Mouse (Mus musculus) spleen, postnatal 10 days (tissue): Measurements from ENCODE around the gene Duoxa1.
"Not testable (repeated sequence)": the region's sequence is repeated elsewhere in the genome, so short reads cannot be mapped to it uniquely, and the experiment has no call there.

Experiments
- DNase-seq, 2 experiments: peaks; one replicate each; pipeline ENCODE4 v3.0.0; 2021 to 2022; ENCODE audit warnings: low spot score in 2 of 2

The Duoxa1 gene

DNA sequence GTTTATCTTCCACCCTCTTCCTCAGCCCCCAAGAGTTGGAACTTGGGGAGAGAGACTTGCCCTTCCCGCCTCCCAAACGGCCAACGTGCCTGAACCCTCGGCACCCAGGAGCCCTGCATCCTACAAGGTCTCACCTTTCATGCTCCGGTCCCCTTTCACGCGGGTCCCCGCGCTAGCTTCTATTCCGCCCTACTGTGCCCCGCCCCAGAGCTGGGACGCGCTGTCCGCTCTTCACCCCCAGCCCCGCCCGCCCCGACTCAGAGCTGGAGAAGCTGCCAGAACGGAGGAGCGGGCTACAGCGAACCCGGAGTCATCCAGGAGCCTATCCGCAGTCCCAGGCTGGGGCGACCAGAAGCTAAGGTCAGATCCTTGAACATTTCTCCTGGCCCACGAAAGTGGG is at the start of gene Duoxa1:
Duoxa1 (minus strand) TSS at position 195 of the 400 bp plus-strand sequence.
- no peak for DNase-seq

DNA sequence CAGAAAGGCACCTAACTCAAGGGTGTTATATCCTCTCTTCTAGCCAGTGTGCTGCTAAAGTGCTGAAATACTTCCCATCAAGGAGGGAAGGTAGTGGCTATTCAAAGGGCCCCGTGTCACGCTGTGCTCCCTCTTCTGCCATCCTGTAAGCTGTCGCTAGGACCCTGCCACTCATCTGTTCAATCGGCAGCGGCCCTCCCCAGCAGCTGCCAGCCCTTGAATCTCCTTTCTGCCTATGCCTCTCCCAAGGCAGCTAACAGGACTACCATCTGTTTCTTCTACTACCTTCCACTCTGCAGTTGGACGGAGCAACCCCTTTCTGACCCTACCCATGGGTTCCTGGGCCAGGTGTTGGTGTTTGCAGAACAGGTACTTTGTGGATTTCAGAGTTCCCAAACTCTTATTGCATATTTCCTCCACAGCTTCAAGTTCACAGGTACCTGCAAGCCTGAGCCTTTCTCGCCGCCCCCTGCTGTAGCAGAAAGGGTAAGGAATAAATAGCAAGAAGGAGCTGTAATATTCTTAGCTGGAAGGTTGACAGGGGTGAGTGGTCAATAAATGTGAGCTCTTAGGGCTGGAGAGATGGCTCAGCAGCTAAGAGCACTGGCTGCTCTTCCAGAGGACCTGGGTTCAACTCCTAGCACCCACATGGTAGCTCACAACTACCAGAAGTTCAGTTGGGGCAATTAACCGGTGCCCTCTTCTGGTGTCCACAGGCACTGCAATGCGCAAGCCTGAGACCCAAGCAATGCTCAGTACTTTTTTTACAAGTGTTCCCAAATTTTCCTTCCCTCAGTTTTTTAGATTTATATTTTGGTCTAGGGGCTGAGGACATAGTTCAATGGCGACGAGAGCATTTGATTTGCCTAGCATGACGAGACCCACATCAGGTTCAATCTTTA is 49.3 kb upstream of the Duoxa1 start:
- DNase-seq, result no peak

DNA sequence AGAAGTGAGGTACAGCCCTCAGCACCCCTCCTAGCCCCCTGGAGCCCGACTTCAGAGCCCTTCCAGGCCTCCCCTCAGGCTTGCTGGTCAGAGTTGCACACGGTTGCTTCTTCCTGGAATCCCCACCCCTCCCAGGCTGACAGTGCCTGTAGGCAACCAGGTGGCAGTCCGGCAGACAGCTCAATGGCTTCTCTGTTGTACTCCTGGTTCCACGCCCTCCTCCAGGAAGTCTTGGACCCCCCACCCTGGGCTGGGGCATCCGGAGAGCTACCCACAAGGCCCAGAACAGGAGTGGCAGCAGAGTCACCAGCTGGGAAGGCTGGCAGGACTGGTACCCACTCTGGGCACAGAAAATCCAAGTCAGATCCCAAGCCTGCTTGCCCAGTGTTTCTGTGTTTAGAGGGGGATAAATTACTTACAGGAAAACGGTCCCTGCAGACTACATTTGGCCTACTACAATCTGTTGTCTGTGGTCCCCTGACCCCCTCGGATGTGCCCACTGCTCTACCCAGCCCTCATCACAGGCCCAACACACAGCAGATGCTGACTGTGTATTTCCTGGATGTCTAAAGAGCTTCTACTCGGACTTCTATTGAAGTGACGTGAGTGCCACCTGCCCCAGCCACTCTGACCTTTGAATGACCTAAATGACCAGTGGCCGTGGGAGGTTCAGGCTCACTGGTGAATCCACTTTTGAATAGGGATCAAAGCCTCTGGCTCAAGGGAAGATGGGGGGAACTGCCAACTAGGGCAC is 48.5 kb upstream of the Duoxa1 start:
- no peak for DNase-seq

DNA sequence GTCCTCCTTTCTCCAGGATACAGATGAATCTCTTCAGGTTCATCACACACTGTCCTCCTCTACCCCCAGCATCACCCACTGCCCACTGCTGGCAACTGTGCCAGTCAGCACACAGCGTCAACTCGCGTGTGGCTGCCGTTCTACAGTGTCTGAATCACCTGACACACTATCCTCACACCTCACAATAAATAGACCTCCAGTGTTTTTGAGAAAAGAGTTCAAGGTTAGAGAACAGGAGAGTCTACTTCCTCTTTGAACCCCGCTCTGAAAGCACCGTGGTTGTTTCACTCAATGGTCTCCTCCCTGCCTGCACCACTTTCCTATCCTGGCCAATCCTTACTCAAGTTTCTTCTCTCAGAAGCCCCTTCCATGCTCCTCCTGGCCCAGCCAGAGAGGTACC is 47.7 kb upstream of the Duoxa1 start:
- DNase-seq, result no peak

DNA sequence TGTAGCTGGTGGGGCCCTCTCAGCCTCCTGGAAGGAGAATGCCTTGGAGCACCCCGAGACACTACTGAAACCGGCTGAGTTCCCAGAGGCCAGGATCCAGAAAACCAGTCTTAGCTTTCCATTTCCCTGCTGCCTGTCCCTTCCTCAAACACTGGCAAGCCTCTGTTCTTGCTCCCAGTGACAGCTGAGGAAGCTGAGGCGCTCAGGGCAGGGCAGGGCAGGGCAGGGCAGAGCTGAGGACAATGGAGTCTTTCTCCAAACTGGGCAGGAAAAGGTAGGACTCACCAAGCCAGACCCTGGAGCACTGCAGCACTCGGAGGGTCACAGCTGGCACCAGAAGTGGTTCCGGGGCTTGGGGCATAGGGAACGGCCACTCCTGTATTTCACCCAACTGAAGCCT is 46.8 kb upstream of the Duoxa1 start:
- no peak for DNase-seq

DNA sequence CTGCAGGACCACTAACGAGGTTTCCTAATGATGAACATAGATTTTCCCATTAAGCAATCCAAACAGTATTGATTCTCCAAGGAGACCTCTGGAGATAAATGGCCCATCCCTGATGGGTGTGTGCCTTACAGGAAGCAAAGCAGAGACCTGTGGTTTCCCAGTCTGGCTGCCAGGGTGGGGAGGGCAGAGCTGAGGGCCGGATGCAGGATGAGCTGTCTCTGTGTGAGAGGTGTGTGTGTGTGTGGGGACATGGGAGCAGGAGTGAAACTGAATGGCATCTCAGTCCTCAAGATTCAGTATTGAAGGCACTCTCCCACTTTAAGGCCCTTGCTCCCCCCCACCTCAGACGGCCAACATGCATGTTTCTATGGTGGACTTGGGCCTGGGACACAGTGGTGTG is 42.7 kb upstream of the Duoxa1 start:
- no peak for DNase-seq

DNA sequence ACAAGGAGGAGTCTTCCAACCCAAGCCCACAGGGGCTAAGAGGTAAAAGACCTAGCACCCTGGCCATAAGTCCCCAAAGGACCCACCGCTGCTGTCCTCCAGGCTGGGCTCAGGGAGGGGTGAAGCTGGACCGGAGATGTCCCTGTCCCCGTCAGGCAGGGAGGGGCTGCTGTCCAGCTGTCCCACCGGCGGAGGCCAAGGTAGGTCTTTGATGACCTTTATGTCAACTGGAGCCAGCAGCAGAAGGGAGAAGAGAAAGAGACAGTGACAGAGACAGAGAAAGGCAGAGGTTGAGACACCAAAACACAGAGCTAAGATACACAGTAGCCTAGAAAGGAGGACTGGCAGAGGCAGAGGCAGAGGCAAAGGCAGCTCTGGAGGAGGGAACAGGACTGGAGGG is 41.9 kb upstream of the Duoxa1 start:
- DNase-seq, result no peak

DNA sequence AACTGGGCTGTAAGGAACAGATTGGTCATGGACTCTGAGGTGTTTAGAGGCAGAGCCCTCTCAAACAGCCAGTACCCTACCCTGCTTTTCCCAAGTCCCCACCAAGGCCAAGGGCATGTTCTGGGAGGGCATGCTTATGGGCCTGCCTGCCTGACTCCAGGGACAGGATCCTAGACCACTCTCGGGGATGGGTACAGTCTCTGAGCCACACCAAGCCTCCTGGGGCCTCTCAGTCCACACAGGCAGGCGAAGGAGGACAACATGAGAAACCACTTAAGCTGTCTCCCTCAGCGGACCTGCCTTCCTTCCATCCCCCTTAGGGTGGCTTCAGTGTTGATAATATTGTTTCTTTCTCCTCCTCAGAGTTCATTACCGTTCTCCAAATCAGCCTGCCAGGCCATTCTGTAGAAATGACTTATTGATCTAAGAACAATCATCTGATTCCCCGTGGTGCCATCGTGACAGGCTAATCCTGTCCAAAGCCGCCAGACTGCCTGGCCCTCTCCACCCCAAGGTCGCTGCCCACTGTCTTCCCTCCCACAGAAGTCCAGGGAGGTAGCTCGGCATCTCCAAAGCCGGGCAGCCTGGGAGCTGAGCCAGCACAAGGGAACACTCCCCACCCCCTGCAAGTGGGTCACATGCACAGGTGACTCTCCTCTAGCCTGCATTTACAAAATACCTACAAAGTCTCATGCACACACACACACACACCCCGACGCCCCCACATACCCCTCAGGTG is 40.8 kb upstream of the Duoxa1 start:
- no peak for DNase-seq

DNA sequence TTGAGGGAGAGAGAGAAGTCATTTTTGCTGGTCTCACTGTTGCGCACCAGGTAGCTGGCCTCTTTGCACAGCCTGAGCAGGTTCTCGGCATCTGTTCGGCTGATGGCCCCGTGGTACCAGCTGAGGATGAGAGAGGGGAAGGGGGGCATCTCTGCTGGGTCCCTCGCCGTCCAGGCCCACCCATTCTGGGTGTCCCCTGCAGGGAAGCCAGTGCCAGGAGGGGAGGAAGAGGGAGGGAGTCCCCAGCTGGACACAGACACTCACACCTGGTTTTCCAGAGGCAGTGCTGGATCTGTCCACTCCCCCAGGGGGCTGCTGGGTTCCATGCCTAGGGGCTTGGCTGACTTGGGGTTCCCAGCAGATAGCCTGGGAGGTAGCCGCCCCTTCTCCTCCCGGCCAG is 40.2 kb upstream of the Duoxa1 start:
- no peak for DNase-seq

DNA sequence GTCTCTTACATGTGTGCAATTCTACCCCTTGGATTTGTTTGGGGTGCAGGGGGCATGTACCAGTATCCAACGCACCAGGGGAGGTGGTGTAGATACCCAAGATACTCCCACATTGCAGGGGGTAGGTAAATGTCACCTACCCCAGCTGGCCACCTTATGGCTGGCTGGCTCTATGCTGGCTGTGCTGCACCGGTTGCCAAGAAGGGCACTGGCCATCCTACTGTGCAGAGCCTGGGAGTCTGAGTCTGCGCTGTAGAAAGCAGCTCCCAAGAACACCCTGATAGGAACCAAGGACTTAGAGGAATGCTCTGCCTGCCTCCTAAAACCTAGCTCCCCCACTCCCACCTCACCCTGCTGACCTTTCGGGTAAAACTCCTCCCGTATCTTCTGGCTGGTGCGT is 39.5 kb upstream of the Duoxa1 start:
- no peak for DNase-seq

DNA sequence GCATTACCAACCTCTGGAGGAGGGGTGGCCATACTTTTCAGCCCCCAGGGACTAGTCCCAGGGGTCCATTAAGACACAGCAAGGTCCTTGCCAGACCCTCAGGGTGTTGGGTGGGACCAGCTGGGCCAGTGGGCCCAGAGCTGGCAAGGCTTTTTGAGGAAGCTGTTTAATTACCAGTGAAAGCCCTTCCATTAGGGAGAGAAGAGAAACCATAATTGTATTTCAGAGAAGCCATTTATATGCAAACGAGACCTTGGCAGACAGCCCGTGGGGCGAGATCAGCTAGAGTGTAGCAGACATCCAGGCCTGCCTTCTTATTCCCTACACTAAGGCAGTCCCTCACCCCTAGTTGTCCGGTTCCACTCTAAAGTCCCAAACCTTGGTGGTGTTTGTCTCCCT is 38.4 kb upstream of the Duoxa1 start:
- DNase-seq, result no peak

DNA sequence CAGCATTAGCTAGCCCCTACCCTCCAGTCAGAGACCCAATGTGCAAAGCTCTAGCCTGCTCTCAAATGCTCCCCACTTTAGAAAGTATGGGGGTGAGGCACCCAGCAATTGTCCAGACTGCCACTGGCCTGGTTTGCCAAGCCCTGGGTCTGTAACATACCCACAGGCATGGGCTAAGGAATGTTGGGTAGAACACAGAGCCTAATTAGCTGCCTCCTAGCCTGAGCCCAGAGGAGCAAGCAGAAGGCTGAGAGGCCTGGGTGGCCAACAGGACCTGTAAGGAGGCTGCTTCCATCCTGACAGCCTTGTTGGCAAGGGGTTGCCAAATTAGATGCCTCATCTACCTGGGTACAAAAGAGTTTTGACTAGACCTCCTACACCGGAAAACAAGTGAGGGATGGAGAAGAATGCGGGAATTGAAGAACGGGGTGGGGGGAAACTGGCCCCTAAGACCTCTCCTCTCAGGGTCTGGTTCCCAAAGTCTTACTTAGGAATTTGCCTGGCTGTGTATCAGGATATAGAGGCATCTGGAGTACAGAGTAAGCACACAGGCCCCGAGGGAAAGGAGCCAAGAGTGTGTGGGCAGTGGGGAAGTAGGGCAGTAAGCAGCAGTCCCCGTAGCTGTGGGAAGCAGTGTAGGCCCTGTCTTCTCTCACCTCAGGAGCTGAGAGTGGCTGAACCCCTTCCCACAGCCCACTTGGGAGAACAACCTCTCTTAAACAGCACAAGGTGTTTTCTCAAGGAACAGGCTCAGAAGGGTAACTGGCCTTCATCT is 37.8 kb upstream of the Duoxa1 start:
- no peak for DNase-seq

DNA sequence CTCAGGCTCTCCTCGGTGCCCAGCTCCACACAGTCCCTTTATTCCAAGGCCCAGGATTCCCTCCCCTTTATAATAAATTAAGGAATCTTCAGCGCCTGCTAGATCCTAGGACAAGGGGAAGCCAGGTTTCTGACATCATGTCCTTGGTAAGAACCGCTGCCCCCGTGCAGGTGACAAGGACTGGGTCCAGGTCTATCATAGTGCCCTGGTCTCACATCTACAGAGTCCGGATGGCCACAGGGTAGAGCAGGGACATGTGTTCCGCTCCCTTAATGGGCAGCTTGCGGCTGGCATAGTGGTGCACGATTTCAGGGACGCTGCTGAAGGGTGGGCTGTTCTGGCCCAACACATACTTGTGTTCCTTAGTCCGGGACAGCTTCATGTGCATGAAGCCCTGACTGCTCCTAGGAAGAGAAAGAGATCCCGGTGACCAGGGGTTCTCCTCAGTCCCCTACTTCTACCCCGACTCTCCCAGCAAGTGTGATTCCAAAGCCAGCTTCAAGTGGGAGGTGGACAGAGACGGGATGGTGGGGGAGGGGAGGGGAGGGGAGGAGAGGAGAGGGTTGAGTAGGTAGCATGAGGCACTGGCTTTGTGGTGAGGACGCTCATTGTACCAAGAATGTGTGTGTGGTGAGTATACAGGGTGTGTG is 35.7 kb upstream of the Duoxa1 start:
- DNase-seq, result peak; percentile 45 to 58

DNA sequence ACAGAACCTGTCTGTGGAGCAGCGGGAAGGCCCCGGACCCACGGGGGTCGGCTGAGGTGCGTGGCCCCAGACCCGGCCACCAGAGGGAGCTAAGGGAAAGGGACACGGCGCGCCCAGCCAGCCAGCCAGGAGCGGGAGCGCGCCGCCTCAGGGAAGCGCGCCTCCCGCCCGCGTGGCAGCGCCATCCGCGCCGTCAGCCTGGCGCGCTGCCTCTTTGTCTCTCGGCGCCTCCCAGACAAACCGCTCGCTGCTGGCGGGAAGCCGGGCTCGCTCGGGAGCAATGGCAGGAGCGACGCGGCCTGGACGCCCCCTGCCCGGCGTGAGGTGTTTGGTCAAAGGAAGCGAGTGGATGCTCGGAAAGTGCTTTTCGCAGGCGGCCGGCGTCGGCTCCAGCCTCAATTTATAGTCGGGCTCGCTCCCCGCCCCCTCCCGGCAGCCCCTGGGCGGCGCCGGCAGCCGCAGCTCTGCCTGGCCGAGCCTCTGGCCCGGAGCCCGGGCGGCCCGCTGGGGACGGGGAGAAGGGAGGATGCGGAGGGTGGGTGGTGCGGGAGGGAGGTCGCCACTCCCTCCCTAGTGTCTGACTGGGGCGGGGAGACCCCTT is 35.1 kb upstream of the Duoxa1 start:
- DNase-seq, result peak; percentile 85 to 90

DNA sequence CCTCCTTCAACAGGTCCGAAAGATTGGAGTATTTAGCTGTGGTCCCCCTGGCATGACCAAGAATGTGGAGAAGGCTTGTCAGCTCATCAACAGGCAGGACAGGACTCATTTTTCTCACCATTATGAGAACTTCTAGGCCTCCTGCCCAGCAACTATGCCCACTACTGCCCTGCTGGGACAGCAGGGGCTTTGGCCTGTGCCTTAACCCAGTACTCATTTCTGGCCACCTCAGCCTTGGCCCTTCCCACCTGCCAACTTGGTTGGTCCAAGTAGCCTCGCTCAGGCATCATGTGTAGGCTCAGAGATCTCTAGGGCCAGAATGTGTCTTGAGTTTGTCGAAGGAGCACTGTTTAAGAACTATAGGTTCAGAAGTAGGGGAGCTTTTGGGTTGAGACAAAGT is 33.7 kb upstream of the Duoxa1 start:
- no peak for DNase-seq

DNA sequence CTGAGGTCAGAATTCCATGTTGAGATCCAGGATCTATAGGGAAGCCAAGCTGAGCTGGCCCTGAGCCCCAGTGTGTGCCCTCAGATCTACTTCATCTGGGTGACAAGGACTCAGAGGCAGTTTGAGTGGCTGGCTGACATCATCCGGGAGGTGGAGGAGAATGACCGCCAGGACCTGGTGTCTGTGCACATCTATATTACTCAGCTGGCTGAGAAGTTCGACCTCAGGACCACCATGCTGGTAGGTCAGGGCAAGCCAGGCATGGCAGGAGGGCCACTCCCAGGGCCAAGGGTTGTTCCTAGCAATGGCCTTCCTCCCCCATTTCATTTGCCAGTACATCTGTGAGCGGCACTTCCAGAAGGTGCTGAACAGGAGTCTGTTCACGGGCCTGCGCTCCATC is 32.6 kb upstream of the Duoxa1 start:
- not testable (repeated sequence) for DNase-seq

DNA sequence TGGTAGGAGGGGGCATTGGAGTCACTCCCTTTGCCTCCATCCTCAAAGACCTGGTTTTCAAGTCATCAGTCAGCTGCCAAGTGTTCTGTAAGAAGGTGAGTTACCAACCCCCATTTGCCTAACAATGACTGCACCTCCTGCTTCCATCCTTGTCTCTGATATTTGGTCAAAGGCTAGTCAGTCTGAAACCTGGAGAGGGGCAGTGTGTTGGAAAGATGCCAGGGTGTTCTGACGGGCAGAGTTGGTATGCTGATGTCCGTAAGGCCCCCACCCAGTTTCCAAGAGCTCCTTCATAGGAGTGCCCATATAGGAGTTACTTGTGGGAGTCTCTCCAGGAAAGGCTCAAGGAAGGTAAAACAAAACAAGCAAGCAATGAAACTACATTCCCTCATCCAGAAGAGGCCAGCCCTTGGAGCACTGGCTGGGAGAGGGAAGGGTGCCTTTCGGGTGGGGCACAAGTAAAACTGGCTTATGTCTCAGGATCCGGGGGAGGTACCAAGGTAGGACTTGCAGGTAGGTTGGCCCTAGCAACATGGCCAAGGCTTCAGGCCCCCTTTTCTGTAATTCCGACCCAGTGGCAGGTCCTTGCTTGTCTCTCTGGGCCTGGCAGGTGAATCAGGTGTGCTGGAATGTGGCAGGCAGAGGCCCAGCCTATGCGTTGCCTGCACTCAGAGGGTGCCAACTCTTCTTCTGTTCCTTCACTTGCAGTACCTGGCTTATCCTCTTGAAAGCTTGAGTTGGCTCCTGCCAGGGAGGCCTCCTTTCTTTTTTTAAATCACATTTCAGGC is 31.8 kb upstream of the Duoxa1 start:
- no peak for DNase-seq

DNA sequence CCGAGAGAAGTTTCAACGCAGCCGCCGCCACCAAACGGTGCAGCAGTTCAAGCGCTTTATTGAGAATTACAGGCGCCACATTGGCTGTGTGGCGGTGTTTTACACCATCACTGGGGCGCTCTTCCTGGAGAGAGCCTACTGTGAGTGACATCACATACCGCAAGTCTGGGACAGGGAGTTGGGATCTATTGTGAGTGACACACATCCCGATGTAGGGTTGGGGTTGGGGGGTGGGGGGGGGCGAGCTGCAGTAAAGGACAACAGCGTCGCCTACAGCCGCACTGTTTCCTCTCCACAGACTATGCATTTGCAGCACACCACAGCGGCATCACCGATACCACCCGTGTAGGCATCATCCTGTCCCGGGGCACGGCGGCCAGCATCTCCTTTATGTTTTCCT is 23.8 kb upstream of the Duoxa1 start:
- no peak for DNase-seq

DNA sequence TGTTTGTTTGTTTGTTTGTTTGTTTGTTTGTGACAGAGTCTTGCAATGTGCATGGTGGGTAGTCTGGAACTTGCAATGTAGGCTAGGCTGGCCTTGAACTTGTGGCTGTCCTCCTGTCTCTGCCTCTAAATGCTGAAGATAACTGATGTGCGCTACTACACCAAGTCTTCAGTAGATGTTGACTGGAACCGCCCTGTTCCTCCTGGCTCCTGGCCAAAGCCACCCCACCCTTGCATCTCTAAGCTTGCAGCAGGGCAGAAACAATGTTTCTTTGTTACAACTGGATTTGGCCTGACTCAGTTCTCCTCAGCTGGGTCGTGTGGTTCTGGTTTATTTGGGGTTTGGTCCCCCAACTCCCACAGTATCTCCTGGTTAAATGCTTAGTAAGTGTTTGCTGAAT is 20.6 kb upstream of the Duoxa1 start:
- peak in 1 of 2 experiments; percentile 59 for DNase-seq

DNA sequence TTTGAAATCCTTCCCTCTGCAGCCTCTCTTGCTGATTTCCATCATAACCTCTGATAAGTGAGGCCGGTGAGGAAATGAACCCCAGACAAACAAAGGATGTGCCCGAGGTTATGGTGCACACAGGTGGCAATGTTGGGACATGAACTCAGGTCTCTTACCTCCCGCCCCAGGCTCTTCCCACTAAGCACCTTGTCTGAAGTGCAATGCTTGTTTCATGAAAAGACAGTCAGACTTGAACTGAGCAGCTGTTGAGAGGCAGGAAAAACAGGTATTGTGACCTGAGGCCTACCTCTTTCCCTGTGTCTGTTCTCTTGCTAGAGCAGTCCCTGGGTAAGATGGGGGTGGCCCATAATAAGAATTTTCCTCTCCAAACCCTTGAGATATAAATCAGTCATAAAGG is 18.7 kb upstream of the Duoxa1 start:
- DNase-seq, result no peak
